Mouse (Mus musculus) liver, postnatal 0 days (tissue): ENCODE measurements around the gene Prdm15. TPM values are rescaled to one million over a fixed set of nuclear protein-coding genes. Genes with fewer than 3 reads are reported as not detected.

Experiments used
- ATAC-seq: fragments of 200-750 bp; cut with Nextera tagmentation; 2 replicates; pipeline ENCODE4 v1.8.0; 2017; ENCODE audit warnings: mild to moderate bottlenecking, moderate library complexity
- DNase-seq: peaks from one replicate; pipeline ENCODE4 v3.0.0-alpha.2; 2016
- H3K27ac ChIP-seq: fragments of 300-500 bp; sonication (generic); 2 replicates; pipeline ENCODE4 v1.5.1; 2014; ENCODE audit warnings: antibody characterized with exemption, moderate library complexity, mild to moderate bottlenecking, low read depth
- H3K27me3 ChIP-seq: fragments of 300-500 bp; sonication (generic); 2 replicates; pipeline ENCODE4 v1.6.1; 2014; ENCODE audit warnings: low read length, control low read depth, mixed read lengths; ENCODE audit not compliant: insufficient read depth
- H3K36me3 ChIP-seq: fragments of 300-500 bp; sonication (generic); replicated peaks from 2 replicates; pipeline ENCODE4 v1.6.1; 2014; ENCODE audit warnings: mild to moderate bottlenecking, control low read depth, low read length, moderate library complexity, mixed read lengths; ENCODE audit not compliant: insufficient read depth
- H3K4me1 ChIP-seq: fragments of 300-500 bp; sonication (generic); 2 replicates; pipeline ENCODE4 v1.6.1; 2014; ENCODE audit warnings: antibody characterized with exemption, mild to moderate bottlenecking, control low read depth; ENCODE audit not compliant: insufficient read depth
- H3K4me2 ChIP-seq: fragments of 300-500 bp; sonication (generic); 2 replicates; pipeline ENCODE4 v1.6.1; 2014; ENCODE audit warnings: low read depth, mild to moderate bottlenecking, low read length, moderate library complexity, mixed read lengths
- H3K4me3 ChIP-seq: fragments of 300-500 bp; sonication (generic); 2 replicates; pipeline ENCODE4 v1.5.1; 2014; ENCODE audit warnings: low read depth, low read length
- H3K9ac ChIP-seq: fragments of 300-500 bp; sonication (generic); replicated peaks from 2 replicates; pipeline ENCODE4 v1.6.1; 2014; ENCODE audit warnings: mild to moderate bottlenecking, moderate library complexity
- H3K9me3 ChIP-seq: fragments of 300-500 bp; sonication (generic); 2 replicates; pipeline ENCODE4 v1.6.1; 2016; ENCODE audit warnings: mild to moderate bottlenecking, control low read depth, low read length, mixed read lengths
- CTCF ChIP-seq: sonication (generic); IDR thresholded peaks from 2 replicates; pipeline ENCODE4 v1.5.1; 2016; ENCODE audit warnings: antibody characterized with exemption, low read depth
- EP300 ChIP-seq: IDR thresholded peaks from 2 replicates; pipeline ENCODE4 v1.6.1; 2016; ENCODE audit warnings: antibody characterized with exemption, low read depth, mild to moderate bottlenecking
- WGBS: fragments of 180-500 bp; shearing (Covaris S2); extraction: QIAGEN DNeasy Blood & Tissue Kit; methylation state at CpG from one replicate; pipeline ENCODE4 v1.1.7; 2014; ENCODE audit not compliant: insufficient replicate concordance; 5-methylcytosine and 5-hydroxymethylcytosine counted together
- polyA plus RNA-seq: library from polyadenylated mRNA; unstranded; fragments of >200 nt; fragmentation: Nextera tagmentation; extraction: Ambion mirVana; gene quantifications from 2 replicates; pipeline ENCODE4 v1.2.1, GENCODE M21; 2015

Prdm15 gene
- polyA plus RNA-seq, 1 experiment from 2014 or later: 1.6 TPM

DNA sequence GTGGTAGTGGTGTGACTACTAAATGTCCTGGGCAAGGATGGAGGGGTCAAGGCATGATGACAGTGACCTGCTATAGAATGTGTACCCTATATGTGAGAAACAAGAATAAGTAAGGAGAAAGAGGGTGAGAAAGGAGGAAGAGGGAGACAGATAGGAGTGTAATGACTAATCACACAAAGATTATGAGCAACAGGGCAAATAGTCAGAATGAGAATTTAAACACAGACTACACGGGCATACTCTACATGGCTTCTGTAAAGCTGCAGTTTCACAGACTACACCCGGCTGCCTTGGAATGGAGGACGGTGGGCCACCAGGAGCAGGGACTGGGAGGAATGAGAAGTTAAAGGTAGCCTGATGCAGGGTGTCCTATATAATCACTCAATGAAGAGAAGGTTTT is 25.9 kb upstream of the Prdm15 start:
- no peak for DNase-seq
- H3K4me1 ChIP-seq: no peaks in the 10 kb centered on the region
- no peak for ATAC-seq
- H3K4me3 ChIP-seq: no peak overlapping the region
- 78% methylated on average over 3 of the region's 3 CpGs for WGBS
- H3K4me2 ChIP-seq: no peak overlapping the region
- peaks cover 24% of the 10 kb centered on the region for H3K36me3 ChIP-seq
- H3K27me3 ChIP-seq: no peaks in the 10 kb centered on the region
- H3K9ac ChIP-seq: no peak overlapping the region
- no peak overlapping the region for H3K27ac ChIP-seq
- TF ChIP-seq EP300 (no peak), CTCF (no peak)
- H3K9me3 ChIP-seq: no peaks in the 10 kb centered on the region

GRCm38 (mm10) chr16:97875101-97875500 is 23.5 kb upstream of the Prdm15 start:
- H3K9me3 ChIP-seq: no peaks in the 10 kb centered on the region
- H3K4me3 ChIP-seq: no peak overlapping the region
- H3K9ac ChIP-seq: no peak overlapping the region
- no peak overlapping the region for H3K4me2 ChIP-seq
- no peak for DNase-seq
- no peaks in the 10 kb centered on the region for H3K27me3 ChIP-seq
- H3K36me3 ChIP-seq: peaks cover 26% of the 10 kb centered on the region
- ATAC-seq: no peak
- H3K27ac ChIP-seq: no peak overlapping the region
- H3K4me1 ChIP-seq: no peaks in the 10 kb centered on the region
- TF ChIP-seq EP300 (no peak), CTCF (no peak)
- WGBS: 82% methylated on average over 4 of the region's 4 CpGs

DNA sequence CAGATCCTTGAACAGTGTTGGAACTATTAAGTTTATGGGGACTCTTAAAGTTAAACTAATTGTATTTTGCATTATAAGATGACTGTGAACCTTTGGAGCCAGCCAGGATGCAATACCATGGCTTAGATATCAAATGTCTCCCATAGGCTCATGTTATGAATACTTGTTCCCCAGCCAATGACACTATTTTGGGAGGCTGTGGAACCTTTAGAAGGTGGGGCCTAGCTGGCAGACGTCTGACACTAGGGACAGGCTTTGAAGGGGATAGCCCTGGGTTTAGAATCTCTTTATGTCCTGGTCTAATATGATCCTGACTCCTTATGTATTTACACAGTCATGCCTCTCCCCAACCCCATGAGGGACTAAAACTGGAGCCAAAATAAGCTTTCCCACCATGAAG is 22.7 kb upstream of the Prdm15 start:
- DNase-seq (no peak), ATAC-seq (no peak)
- Histone ChIP-seq H3K4me1 (no peaks in the 10 kb centered on the region), H3K27ac (no peak overlapping the region), H3K36me3 (peaks cover 23% of the 10 kb centered on the region), H3K27me3 (no peaks in the 10 kb centered on the region), H3K4me2 (no peak overlapping the region), H3K9ac (no peak overlapping the region), H3K9me3 (no peaks in the 10 kb centered on the region), H3K4me3 (no peak overlapping the region)
- no peak for TF ChIP-seq CTCF
- TF ChIP-seq EP300: no peak
- WGBS: 71% methylated on average over 1 of the region's 1 CpGs

DNA sequence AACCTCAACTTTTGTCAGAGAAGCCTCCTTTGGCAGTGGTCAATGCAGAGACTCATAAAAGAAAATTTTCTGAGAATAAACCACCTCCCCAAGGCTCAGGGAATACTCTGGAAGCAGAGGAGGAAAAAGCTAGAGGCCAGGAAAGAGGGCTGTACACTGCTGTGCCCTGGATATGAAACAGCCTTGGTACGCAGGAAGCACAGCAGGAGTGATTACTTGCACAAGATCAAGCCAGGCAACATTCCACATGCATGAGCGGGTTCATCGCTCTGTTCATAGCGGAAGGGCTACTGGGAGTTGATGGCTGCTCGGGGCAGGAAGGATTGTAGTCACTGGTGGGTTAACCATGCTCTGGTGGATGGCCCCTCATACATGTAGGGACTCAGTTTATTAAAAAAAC is 21.0 kb upstream of the Prdm15 start:
- Histone ChIP-seq H3K4me1 (no peaks in the 10 kb centered on the region), H3K36me3 (peaks cover 30% of the 10 kb centered on the region), H3K27me3 (no peaks in the 10 kb centered on the region), H3K9ac (no peak overlapping the region), H3K4me3 (no peak overlapping the region), H3K27ac (no peak overlapping the region), H3K9me3 (no peaks in the 10 kb centered on the region), H3K4me2 (no peak overlapping the region)
- DNase-seq: no peak
- no peak for TF ChIP-seq CTCF
- 87% methylated on average over 5 of the region's 5 CpGs for WGBS
- ATAC-seq: no peak

GRCm38 (mm10) chr16:97869193-97870102 is 17.8 kb upstream of the Prdm15 start:
- Histone ChIP-seq H3K27ac (no peak overlapping the region), H3K4me2 (no peak overlapping the region)

GRCm38 (mm10) chr16:97863932-97864467 is 12.3 kb upstream of the Prdm15 start:
- no peak for DNase-seq
- no peak for TF ChIP-seq CTCF
- no peak for TF ChIP-seq EP300
- no peaks in the 10 kb centered on the region for H3K27me3 ChIP-seq

More at GRCm38 (mm10) chr16:97869193-97870102, 17.8 kb upstream of the Prdm15 start:
- no peaks in the 10 kb centered on the region for H3K4me1 ChIP-seq
- H3K36me3 ChIP-seq: peaks cover 25% of the 10 kb centered on the region
- no peak overlapping the region for H3K9ac ChIP-seq
- 67% methylated on average over 6 of the region's 6 CpGs for WGBS
- no peak overlapping the region for H3K4me3 ChIP-seq
- no peak for TF ChIP-seq EP300
- no peak for TF ChIP-seq CTCF
- no peaks in the 10 kb centered on the region for H3K27me3 ChIP-seq
- ATAC-seq (no peak), DNase-seq (no peak)
- no peaks in the 10 kb centered on the region for H3K9me3 ChIP-seq

More at GRCm38 (mm10) chr16:97863932-97864467, 12.3 kb upstream of the Prdm15 start:
- ATAC-seq: no peak
- H3K4me2 ChIP-seq: no peak overlapping the region
- 82% methylated on average over 3 of the region's 3 CpGs for WGBS
- peaks cover 16% of the 10 kb centered on the region for H3K36me3 ChIP-seq
- no peaks in the 10 kb centered on the region for H3K9me3 ChIP-seq
- H3K9ac ChIP-seq: no peak overlapping the region
- H3K4me1 ChIP-seq: no peaks in the 10 kb centered on the region
- no peak overlapping the region for H3K27ac ChIP-seq
- H3K4me3 ChIP-seq: no peak overlapping the region
